Mouse (Mus musculus): Measurements from ENCODE around the gene Armh3. TPM values are rescaled to one million over a fixed set of nuclear protein-coding genes. Genes with fewer than 3 reads are reported as not detected.
A peak's percentile ranks its signal among the peaks of the same experiment; 100 is the strongest.

Gene Armh3
- polyA plus RNA-seq, 1 experiment from 2014 or later = 19.3 TPM

DNA sequence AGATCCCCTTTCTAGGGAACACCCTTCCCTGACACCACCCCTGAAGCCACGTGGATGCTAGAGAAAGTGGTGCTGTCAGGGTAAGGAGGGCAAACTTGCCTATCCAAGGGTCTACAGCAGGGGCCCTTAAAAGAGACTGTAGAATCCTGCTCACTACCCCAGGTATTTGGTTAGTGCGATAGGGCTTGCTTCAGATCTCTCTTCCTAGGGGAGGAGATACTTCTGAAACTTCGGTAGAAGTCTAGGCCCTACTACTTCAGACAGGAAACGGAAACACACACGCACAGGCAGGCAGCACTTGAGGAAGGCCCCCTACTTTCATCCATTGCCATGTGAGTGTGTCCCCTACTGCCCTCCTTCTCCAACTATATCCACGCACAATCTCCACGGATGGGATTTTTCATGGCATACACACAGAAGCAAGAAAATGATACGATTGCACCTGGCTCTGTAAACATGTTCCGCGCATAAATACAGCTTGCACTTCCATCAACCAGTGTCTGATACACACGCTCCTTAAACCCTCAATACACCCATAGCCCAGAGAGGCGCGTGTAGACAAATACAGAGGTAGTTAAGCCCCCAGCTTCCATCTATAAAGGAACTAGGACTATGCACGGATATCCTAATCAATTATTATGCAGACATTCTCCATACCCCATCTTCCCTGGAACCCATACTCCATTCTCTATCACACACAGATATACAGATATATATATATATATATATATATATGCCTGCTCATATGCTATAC lies 42.0 kb upstream of the Armh3 start:
- Histone ChIP-seq H3K27ac (peak overlapping the region; percentile 99), H3K4me3 (replicated peaks) (peak overlapping the region; percentile 95), H3K4me2 (peak overlapping the region; percentile 100), H3K9ac (peak overlapping the region; percentile 99), H3K27me3 (no peaks in the 10 kb centered on the region), H3K36me3 (replicated peaks) (peaks cover 12% of the 10 kb centered on the region), H3K4me1 (peaks cover 72% of the 10 kb centered on the region), H3K9me3 (no peaks in the 10 kb centered on the region)
- no peak for ATAC-seq (ENCODE audit: low FRiP score)
- WGBS = 35% methylated on average over 14 of the region's 14 CpGs

DNA sequence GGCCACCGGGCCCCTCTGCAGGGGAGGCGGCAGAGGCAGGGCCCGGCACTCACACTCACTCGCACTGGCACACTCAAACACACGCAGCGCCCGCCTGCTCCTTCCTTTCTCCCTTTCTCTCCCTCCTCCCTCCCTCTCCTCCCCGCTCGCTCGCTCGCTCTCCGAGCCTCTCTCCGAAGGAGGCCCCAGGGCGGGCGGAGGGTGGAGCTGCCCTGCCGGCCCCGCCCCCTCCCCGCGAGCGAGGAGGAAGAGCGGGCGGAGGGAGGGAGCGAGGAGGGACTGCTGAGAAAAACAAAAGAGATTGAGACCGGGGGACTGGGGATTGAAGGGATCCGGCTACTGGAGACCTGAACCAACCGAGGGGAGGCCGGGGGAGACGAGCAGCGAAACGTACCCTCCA lies 41.2 kb upstream of the Armh3 start:
- H3K27ac ChIP-seq = peak overlapping the region; percentile 99
- 2% methylated on average over 24 of the region's 30 CpGs for WGBS
- H3K4me1 ChIP-seq = peaks cover 72% of the 10 kb centered on the region
- peaks cover 20% of the 10 kb centered on the region for H3K36me3 ChIP-seq (replicated peaks)
- no peaks in the 10 kb centered on the region for H3K9me3 ChIP-seq
- H3K27me3 ChIP-seq = no peaks in the 10 kb centered on the region
- H3K4me3 ChIP-seq (replicated peaks) = peak overlapping the region; percentile 95
- peak overlapping the region; percentile 99 for H3K9ac ChIP-seq
- peak; percentile 81 for ATAC-seq (ENCODE audit: low FRiP score)
- peak overlapping the region; percentile 100 for H3K4me2 ChIP-seq

DNA sequence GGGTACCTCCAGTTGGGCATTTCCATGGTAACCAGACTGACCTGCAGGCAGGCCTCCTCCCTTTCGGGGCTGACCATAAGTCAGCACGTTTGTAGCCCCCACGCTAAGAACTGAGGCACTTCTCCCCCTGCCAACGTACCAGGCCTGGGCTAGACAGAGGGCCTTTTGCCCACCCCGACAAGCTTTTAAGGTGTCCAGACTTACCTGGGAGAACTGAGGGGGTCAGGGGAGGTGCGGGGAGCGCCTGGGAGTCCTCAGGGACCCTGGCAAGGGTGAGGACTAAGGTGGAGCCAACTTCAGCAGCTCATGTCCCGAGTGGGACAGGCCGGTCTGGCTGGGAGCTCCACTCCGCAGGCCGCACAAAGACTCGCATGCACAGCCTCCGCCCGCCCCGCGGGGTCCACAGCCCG lies 40.6 kb upstream of the Armh3 start:
- H3K9me3 ChIP-seq = no peaks in the 10 kb centered on the region
- 0% methylated on average over 16 of the region's 17 CpGs for WGBS
- peak; percentile 12 for ATAC-seq (ENCODE audit: low FRiP score)
- peak overlapping the region; percentile 100 for H3K4me2 ChIP-seq
- H3K4me1 ChIP-seq = peaks cover 67% of the 10 kb centered on the region
- H3K27me3 ChIP-seq = no peaks in the 10 kb centered on the region
- H3K36me3 ChIP-seq (replicated peaks) = peaks cover 27% of the 10 kb centered on the region
- H3K27ac ChIP-seq = peak overlapping the region; percentile 99
- peak overlapping the region; percentile 99 for H3K9ac ChIP-seq
- H3K4me3 ChIP-seq (replicated peaks) = peak overlapping the region; percentile 95

DNA sequence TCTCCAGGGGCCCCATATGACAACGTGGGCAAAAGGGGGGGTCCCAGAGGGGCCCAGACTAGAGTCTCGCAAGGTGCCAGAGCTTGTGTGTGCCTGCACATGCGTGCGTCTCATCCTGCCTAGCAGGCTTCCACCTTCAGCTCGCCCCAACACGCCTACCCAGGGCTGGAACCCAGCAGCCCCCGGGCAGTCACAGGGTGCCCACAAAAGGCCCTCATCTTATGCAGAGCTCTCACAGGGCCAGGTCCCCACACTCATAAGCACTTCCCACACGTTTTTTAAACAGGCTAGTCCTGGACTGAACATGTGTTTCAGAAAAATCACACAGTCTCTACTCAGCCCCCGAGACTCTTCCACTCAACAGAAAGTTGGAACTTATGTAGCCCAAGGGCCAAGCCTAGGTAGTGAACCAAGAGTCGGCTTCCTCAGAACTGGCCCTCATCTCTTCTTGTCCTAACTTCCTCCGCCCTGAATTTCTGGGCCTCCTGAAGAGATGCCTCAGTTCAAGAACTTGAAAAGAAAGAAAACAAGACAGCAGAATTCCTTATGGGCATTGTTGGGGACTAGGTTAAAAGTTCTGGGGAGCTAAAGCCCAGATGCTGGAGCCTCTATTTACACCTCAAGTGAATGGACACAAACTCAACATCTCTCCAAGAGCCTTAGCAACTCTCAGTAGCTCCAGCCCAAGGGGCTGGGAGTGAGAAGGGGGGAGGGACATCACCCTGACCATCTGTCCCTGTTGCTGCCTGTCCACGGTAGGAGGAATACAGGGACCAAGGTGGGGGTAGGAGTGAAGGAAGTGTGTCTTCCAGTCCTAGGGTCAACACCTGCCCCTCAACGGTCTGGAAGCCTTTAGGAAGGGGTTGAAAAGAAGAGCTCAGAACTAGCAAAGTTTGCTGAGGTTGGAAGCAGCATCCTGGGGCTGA lies 39.9 kb upstream of the Armh3 start:
- H3K4me1 ChIP-seq = peaks cover 60% of the 10 kb centered on the region
- peak overlapping the region; percentile 99 for H3K27ac ChIP-seq
- peak overlapping the region; percentile 95 for H3K4me3 ChIP-seq (replicated peaks)
- H3K9me3 ChIP-seq = no peaks in the 10 kb centered on the region
- peaks cover 33% of the 10 kb centered on the region for H3K36me3 ChIP-seq (replicated peaks)
- ATAC-seq (ENCODE audit: low FRiP score) = no peak
- peak overlapping the region; percentile 99 for H3K9ac ChIP-seq
- no peaks in the 10 kb centered on the region for H3K27me3 ChIP-seq
- H3K4me2 ChIP-seq = peak overlapping the region; percentile 100
- WGBS = 13% methylated on average over 13 of the region's 13 CpGs

DNA sequence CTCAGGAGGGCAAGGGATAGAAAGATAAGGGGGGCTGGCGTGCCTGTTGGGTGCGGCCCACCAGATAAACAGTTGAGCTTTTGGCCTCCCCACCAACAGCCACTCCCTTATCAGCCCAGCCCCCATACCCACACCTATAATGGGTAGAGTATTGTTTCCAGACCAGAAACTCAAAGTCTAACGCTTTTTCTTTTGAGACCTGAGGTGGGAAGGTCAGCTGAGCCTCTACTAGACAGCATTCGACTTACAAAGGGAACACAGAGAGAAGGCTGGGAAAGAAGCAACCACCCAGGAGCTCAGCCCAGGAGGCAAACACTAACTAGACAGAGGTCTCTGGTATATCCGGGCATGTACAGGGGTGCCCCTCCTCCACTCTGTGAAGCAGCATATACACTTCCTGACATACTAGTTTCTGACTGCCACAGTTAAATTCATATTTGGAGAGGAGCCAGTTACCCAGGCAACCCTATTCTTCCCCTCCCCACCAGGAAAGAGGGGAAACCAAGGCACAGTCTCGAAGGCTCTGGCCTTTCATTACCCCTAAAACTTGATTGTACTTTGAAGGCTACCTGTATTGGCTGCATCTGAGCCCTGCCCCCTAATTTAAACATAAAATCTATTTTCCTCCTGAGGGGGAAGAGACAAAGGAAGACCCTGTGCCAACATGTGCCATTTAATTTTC lies 39.1 kb upstream of the Armh3 start:
- peak overlapping the region; percentile 99 for H3K27ac ChIP-seq
- peak overlapping the region; percentile 99 for H3K9ac ChIP-seq
- peak overlapping the region; percentile 95 for H3K4me3 ChIP-seq (replicated peaks)
- H3K36me3 ChIP-seq (replicated peaks) = peaks cover 41% of the 10 kb centered on the region
- H3K4me2 ChIP-seq = peak overlapping the region; percentile 100
- no peaks in the 10 kb centered on the region for H3K9me3 ChIP-seq
- no peaks in the 10 kb centered on the region for H3K27me3 ChIP-seq
- H3K4me1 ChIP-seq = peaks cover 56% of the 10 kb centered on the region
- ATAC-seq (ENCODE audit: low FRiP score) = no peak
- WGBS = 18% methylated on average over 6 of the region's 6 CpGs

DNA sequence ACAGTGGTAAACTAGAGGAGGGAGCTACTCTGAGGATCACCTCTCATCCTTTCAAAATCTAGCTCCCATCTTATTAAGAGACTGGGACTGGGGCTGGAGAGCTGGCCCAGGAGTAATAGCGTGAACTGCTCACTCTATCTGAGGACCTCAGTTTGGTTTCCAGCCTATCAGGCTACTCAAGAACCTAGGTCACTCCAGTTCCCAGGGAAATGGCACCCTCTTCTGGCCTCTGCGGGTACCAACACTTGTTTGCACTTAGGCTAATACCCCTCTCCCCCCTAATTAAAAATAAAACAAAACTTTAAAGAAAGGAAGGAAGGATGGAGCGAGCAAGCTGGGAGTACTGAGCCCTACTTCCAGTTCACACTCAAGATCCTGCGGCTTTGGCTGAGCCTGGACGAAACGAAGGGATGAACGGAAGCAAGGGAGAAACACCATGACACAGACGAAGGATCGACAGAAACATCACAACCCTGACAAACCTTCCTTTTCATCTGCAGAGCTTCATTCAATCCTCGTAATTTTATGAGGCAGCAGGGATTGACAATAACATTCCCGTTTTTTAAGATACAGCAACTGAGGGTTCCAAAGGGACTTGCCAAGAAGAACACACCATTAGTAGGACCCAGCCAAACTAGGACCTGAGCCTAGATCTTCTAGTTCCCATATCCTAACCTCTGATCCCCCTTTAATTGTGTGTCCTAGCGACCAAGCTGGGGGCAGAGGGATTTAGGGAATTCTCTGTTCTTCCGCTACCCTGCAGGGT lies 38.4 kb upstream of the Armh3 start:
- Histone ChIP-seq H3K4me3 (replicated peaks) (peak overlapping the region; percentile 95), H3K36me3 (replicated peaks) (peaks cover 48% of the 10 kb centered on the region), H3K27ac (peak overlapping the region; percentile 99), H3K4me2 (peak overlapping the region; percentile 100), H3K4me1 (peaks cover 49% of the 10 kb centered on the region), H3K9me3 (no peaks in the 10 kb centered on the region), H3K9ac (peak overlapping the region; percentile 99), H3K27me3 (no peaks in the 10 kb centered on the region)
- WGBS = 70% methylated on average over 13 of the region's 13 CpGs
- no peak for ATAC-seq (ENCODE audit: low FRiP score)

DNA sequence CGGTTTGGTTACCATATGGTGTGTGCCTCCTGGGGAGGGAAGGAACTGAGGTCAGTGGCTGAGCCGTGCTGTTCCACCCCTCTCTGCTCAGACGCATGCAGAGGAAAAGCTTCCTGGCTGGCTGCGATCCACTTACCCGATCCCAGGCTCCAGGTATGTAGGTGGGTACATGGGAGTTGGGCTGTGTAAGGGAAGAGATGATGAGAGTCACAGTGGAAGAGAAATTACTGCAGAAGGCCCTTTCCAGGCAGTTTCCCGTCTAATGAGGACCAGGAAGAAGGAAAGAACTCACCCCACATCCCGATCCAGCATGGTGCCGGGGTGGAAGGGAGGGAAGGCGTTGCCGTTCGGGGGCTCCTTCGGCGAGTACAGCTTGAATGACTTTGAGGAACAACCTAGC lies 37.7 kb upstream of the Armh3 start:
- Histone ChIP-seq H3K4me3 (replicated peaks) (no peak overlapping the region), H3K9me3 (no peaks in the 10 kb centered on the region), H3K36me3 (replicated peaks) (peaks cover 53% of the 10 kb centered on the region), H3K9ac (no peak overlapping the region), H3K27me3 (no peaks in the 10 kb centered on the region), H3K27ac (no peak overlapping the region), H3K4me1 (peaks cover 42% of the 10 kb centered on the region), H3K4me2 (no peak overlapping the region)
- ATAC-seq (ENCODE audit: low FRiP score) = no peak
- WGBS = 93% methylated on average over 13 of the region's 13 CpGs

DNA sequence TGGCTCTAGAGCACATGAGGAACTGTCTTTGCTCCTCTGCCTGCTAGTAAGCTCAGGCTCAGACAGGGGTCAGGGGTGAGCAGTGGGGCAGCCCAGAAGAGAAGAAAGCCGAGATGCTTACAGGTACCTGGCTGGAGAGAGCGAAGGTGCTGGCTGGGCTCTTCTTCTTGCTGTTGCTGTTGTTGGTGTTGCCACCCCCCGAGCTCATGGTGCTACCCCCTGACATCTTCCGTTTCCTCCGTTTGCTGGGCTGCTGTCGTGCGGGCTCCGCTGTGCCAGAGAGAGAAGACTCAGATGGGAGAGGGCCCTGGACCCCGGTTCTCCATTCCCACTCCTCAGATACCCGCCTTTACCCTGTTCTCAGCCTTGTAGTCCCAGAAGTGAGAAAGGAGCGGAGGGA lies 35.6 kb upstream of the Armh3 start:
- no peak for ATAC-seq (ENCODE audit: low FRiP score)
- Histone ChIP-seq H3K4me2 (no peak overlapping the region), H3K27me3 (no peaks in the 10 kb centered on the region), H3K9ac (no peak overlapping the region), H3K36me3 (replicated peaks) (peaks cover 68% of the 10 kb centered on the region), H3K4me3 (replicated peaks) (no peak overlapping the region), H3K4me1 (peaks cover 29% of the 10 kb centered on the region), H3K9me3 (peaks cover 5% of the 10 kb centered on the region; the same call in 1 of the 2 replicates), H3K27ac (no peak overlapping the region)
- 92% methylated on average over 11 of the region's 11 CpGs for WGBS

DNA sequence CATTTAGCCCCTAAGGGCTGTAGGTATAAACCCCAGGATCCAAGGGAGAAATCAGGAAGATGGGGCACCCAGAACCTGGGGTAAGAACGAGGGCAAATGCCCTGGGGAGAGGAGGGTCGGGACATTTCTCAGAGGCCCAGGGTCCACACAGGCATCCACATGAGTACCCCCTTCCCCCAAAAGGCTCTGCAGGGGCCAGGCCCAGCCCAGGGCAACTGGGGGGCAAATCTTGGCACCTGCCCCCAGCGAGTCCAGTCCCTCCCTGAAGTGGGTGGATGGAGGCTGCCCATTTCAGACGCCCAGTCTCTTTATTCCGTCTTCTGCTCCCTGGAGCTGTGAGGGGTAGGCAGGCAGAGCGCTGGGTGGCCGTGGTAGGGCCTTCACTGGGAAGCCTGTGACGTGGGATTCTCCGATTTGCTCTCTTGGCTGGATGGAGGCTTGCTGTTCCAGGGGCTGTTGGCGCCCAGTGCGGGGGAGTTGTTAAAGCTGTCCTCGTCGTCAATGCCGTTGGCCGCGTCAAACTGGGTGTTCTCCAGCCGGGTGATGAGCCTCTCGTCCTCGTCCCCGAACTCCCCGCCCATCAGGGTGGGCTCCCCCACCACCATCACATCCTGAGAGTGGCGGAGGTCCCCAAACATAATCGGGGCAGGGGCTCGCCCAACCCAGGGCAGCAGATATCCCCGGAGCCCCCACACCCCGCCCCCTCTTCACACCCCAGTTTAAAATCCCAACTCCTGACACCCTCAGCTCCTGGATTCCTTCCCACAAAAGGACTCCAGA lies 34.6 kb upstream of the Armh3 start:
- Histone ChIP-seq H3K4me1 (peaks cover 26% of the 10 kb centered on the region), H3K27ac (no peak overlapping the region), H3K4me2 (no peak overlapping the region), H3K9ac (no peak overlapping the region), H3K4me3 (replicated peaks) (no peak overlapping the region), H3K36me3 (replicated peaks) (peaks cover 68% of the 10 kb centered on the region), H3K9me3 (peaks cover 5% of the 10 kb centered on the region; the same call in 1 of the 2 replicates), H3K27me3 (no peaks in the 10 kb centered on the region)
- 88% methylated on average over 26 of the region's 26 CpGs for WGBS
- no peak for ATAC-seq (ENCODE audit: low FRiP score)

DNA sequence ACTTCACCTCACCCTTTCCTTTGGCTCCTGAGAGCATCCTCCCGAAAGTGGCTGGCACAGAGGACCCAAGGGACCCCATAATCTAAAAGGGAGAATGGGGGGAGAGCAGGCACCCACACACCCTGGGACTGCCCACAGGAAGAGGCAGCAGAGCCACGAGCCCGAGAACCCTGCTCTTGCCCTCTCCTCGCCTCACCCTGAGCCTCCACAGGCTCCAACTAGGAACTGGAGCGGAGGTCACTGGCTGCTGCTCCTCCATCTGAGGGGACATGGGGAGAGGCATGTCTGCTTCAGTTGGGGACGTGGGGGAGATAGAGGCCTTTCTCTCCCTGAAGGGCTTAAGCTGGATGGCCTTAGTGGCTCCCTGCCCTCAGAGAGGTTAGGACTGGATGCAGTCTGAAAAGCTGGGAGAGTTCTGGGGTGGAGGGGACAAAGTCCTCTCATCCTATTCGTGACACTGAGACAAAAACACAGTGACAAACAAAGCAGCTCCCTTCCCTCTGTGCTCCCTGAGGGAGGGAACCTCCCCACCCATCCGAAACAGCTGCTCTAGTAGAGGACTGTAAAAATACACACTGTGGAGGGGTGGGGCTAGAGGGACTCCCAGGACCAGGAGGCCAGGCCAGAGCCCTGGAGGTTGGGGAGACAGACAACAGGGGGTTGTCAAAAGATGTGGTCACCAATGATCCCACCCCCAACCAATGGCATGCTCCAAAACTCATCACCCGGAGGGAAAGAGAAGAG lies 33.6 kb upstream of the Armh3 start:
- Histone ChIP-seq H3K4me3 (replicated peaks) (no peak overlapping the region), H3K9ac (no peak overlapping the region), H3K27me3 (no peaks in the 10 kb centered on the region), H3K27ac (peak overlapping the region; percentile 42; the same call in 1 of the 2 replicates), H3K4me1 (peaks cover 15% of the 10 kb centered on the region), H3K36me3 (replicated peaks) (peaks cover 68% of the 10 kb centered on the region), H3K9me3 (peaks cover 5% of the 10 kb centered on the region; the same call in 1 of the 2 replicates), H3K4me2 (no peak overlapping the region)
- WGBS = 80% methylated on average over 9 of the region's 9 CpGs
- ATAC-seq (ENCODE audit: low FRiP score) = no peak
